ENCODE assay signal across 16 mouse cellular contexts in genomic region chr17:48613491-48613890, GRCm38 (mm10).
DNase-seq lines count a peak whose midpoint lies in the region; ATAC-seq and TF ChIP-seq lines count a peak whose summit lies in the region.
"Had no signal": no experiment of that assay in that cellular context is flagged by ENCODE, and none has a peak within 500 bp of the region (broad histone marks: within the 10 kb centered on the region; RNA-seq: fewer than 3 reads in every experiment).

No protein-coding gene starts in this region.

- no peak for ATAC-seq in forebrain, postnatal 0 days
- ATAC-seq in forebrain, embryonic 13.5 days = no peak
- ATAC-seq in hindbrain, embryonic 14.5 days (ENCODE audit: low FRiP score) = no peak

- DNase-seq in forebrain, postnatal 0 days = no peak
- DNase-seq in layer of hippocampus, adult 2 months (ENCODE audit: low spot score in 2 of 2) = no peak
- no peak for DNase-seq in layer of hippocampus, adult 18-20 months (ENCODE audit: low spot score in 2 of 2)
- DNase-seq in 416B (ENCODE audit: low read depth) = peak; percentile 17
- DNase-seq in R1 (ENCODE audit: low read depth, low spot score) = peak; percentile 70
- DNase-seq in urinary bladder, postnatal 4 days (ENCODE audit: low spot score in 2 of 2) = no peak
- DNase-seq in hindbrain, embryonic 14.5 days (ENCODE audit: low spot score) = no peak
- DNase-seq: cerebellum, adult 11-12 months; heart, adult 18-20 months; kidney, postnatal 14 days; midbrain, embryonic 14.5 days had no signal

- H3K36me3 ChIP-seq in forebrain, postnatal 0 days (ENCODE audit: insufficient read depth) = no peaks in the 10 kb centered on the region
- no peaks in the 10 kb centered on the region for H3K36me3 ChIP-seq in forebrain, embryonic 13.5 days (ENCODE audit: poor library complexity, severe bottlenecking)
- no peaks in the 10 kb centered on the region for H3K36me3 ChIP-seq in hindbrain, embryonic 14.5 days (replicated peaks; ENCODE audit: control insufficient read depth, insufficient read depth)
- H3K36me3 ChIP-seq: forebrain, embryonic 12.5 days; liver, embryonic 15.5 days; neural tube, embryonic 12.5 days had no signal

- H3K4me2 ChIP-seq in forebrain, postnatal 0 days (ENCODE audit: low read depth) = no peak overlapping the region
- no peak overlapping the region for H3K4me2 ChIP-seq in forebrain, embryonic 13.5 days
- H3K4me2 ChIP-seq in hindbrain, embryonic 14.5 days (replicated peaks) = no peak overlapping the region
- H3K4me2 ChIP-seq: forebrain, embryonic 12.5 days; liver, embryonic 15.5 days; neural tube, embryonic 12.5 days had no signal

- no peaks in the 10 kb centered on the region for H3K27me3 ChIP-seq in forebrain, postnatal 0 days (ENCODE audit: insufficient read depth, low read length)
- H3K27me3 ChIP-seq in forebrain, embryonic 13.5 days = no peaks in the 10 kb centered on the region
- no peaks in the 10 kb centered on the region for H3K27me3 ChIP-seq in hindbrain, embryonic 14.5 days (ENCODE audit: control insufficient read depth, insufficient read depth, low read length)
- H3K27me3 ChIP-seq: forebrain, embryonic 12.5 days; liver, embryonic 15.5 days; neural tube, embryonic 12.5 days had no signal

- H3K9me3 ChIP-seq in forebrain, postnatal 0 days (ENCODE audit: low read length) = no peaks in the 10 kb centered on the region
- peaks cover 8% of the 10 kb centered on the region; the same call in 1 of the 2 replicates for H3K9me3 ChIP-seq in forebrain, embryonic 13.5 days (replicated peaks)
- 0 out of 2 replicates have a peak, but pooled peaks cover 6% of the 10 kb centered on the region for H3K9me3 ChIP-seq in hindbrain, embryonic 14.5 days (ENCODE audit: control insufficient read depth, low read length)
- H3K9me3 ChIP-seq: liver, embryonic 15.5 days had no signal

- H3K4me3 ChIP-seq in forebrain, postnatal 0 days (ENCODE audit: low read depth, low read length) = no peak overlapping the region
- no peak overlapping the region for H3K4me3 ChIP-seq in forebrain, embryonic 13.5 days
- H3K4me3 ChIP-seq in layer of hippocampus, adult 2 months = no peak overlapping the region
- H3K4me3 ChIP-seq in hindbrain, embryonic 14.5 days (replicated peaks; ENCODE audit: low read length) = no peak overlapping the region
- H3K4me3 ChIP-seq: forebrain, embryonic 12.5 days; liver, embryonic 15.5 days; neural tube, embryonic 12.5 days had no signal

- peak; percentile 24 for TF ChIP-seq CTCF in forebrain, postnatal 0 days (IDR thresholded peaks at IDR 0.05; ENCODE audit: low read depth)
- peak; percentile 62 for TF ChIP-seq CTCF in layer of hippocampus, adult 2 months (conservative IDR thresholded peaks at IDR 0.05)

- no peak overlapping the region for H3K9ac ChIP-seq in forebrain, postnatal 0 days
- no peak overlapping the region for H3K9ac ChIP-seq in forebrain, embryonic 13.5 days
- no peak overlapping the region for H3K9ac ChIP-seq in hindbrain, embryonic 14.5 days
- H3K9ac ChIP-seq: forebrain, embryonic 12.5 days; liver, embryonic 15.5 days; neural tube, embryonic 12.5 days had no signal

- no peak overlapping the region for H3K27ac ChIP-seq in forebrain, postnatal 0 days (ENCODE audit: low read depth, low read length)
- H3K27ac ChIP-seq in forebrain, embryonic 13.5 days = no peak overlapping the region
- H3K27ac ChIP-seq in layer of hippocampus, adult 2 months = no peak overlapping the region
- H3K27ac ChIP-seq in hindbrain, embryonic 14.5 days = no peak overlapping the region
- H3K27ac ChIP-seq: forebrain, embryonic 12.5 days; liver, embryonic 15.5 days; macrophage; neural tube, embryonic 12.5 days had no signal

- no peaks in the 10 kb centered on the region for H3K4me1 ChIP-seq in forebrain, postnatal 0 days (ENCODE audit: insufficient read depth)
- H3K4me1 ChIP-seq in forebrain, embryonic 13.5 days = no peaks in the 10 kb centered on the region
- no peaks in the 10 kb centered on the region for H3K4me1 ChIP-seq in hindbrain, embryonic 14.5 days (replicated peaks; ENCODE audit: control insufficient read depth, insufficient read depth, low read length)
- H3K4me1 ChIP-seq: liver, embryonic 15.5 days; neural tube, embryonic 12.5 days had no signal

- 90% methylated on average over 5 of the region's 5 CpGs for WGBS in forebrain, postnatal 0 days
- WGBS in forebrain, embryonic 13.5 days = 91% methylated on average over 5 of the region's 5 CpGs
- WGBS in hindbrain, embryonic 14.5 days = 93% methylated on average over 5 of the region's 5 CpGs

Comparison
In these comparisons a context has a peak if more than half of its experiments do, and no peak if none do; other contexts are left out.
1. DNase-seq: peak in 416B (single experiment) and R1 (single experiment); none in forebrain, postnatal 0 days (single experiment), layer of hippocampus, adult 2 months (0 of 2), layer of hippocampus, adult 18-20 months (0 of 2), urinary bladder, postnatal 4 days (0 of 2) and hindbrain, embryonic 14.5 days (single experiment).